Mouse (Mus musculus): ENCODE data around the gene Gdi1. TPM values are rescaled to one million over a fixed set of nuclear protein-coding genes. Genes with fewer than 3 reads are reported as not detected.
A peak's percentile ranks its signal among the peaks of the same experiment; 100 is the strongest.

The Gdi1 gene
- total RNA-seq (2021), result 150 and 180 TPM in 2 replicates
- long read RNA-seq, experiment 1, transcript Gdi1-208 (9 exons, 3,696 nt), result minor isoform, 6 of 212 reads
- long read RNA-seq, experiment 1, transcript Gdi1-201 (11 exons, 2,666 nt), result major isoform, 146 of 212 reads
- long read RNA-seq, experiment 1, partial matches to known transcripts, result 7 of 212 reads
- long read RNA-seq, experiment 1, other reads (novel, unspliced or antisense), result 49 of 212 reads
- long read RNA-seq, experiment 2, transcript Gdi1-201 (11 exons, 2,666 nt), result major isoform, 82 of 144 reads
- long read RNA-seq, experiment 2, partial matches to known transcripts, result 11 of 144 reads
- long read RNA-seq, experiment 2, other reads (novel, unspliced or antisense), result 46 of 144 reads

GRCm38 (mm10) chrX:74304867-74305700, at the start of gene Gdi1:
Gdi1 (plus strand) TSS chrX:74304998.
- peak; percentile 83 for DNase-seq

GRCm38 (mm10) chrX:74257746-74258145, 47.1 kb upstream of the Gdi1 start:
- DNase-seq, result no peak

GRCm38 (mm10) chrX:74269736-74270061, 35.1 kb upstream of the Gdi1 start:
- DNase-seq, result no peak

- DNase-seq, result peak; percentile 93
These were observed 34.5 kb upstream of the Gdi1 start, which contains the start of gene Rpl10 for GRCm38 (mm10) chrX:74270062-74270901. Rpl10 (plus strand) TSS chrX:74270812.

GRCm38 (mm10) chrX:74270902-74271551, 33.8 kb upstream of the Gdi1 start:
- DNase-seq, result peak; percentile 64

- peak; percentile 22 for DNase-seq
These were observed 31.1 kb upstream of the Gdi1 start for GRCm38 (mm10) chrX:74273422-74274322.

- no peak for DNase-seq
These were observed 26.9 kb upstream of the Gdi1 start for GRCm38 (mm10) chrX:74277916-74278315.

- DNase-seq, result no peak
These were observed 23.6 kb upstream of the Gdi1 start for GRCm38 (mm10) chrX:74281041-74281731.

GRCm38 (mm10) chrX:74281732-74282394, 22.9 kb upstream of the Gdi1 start, which contains the start of the genes Taz and Dnase1l1:
Taz (plus strand) TSS chrX:74281912.
Dnase1l1 (minus strand) TSS chrX:74282337.
- DNase-seq, result peak; percentile 89

GRCm38 (mm10) chrX:74282395-74283091, 22.3 kb upstream of the Gdi1 start:
- DNase-seq, result peak; percentile 91

- DNase-seq, result no peak
These were observed 21.7 kb upstream of the Gdi1 start for GRCm38 (mm10) chrX:74283092-74283437.

- no peak for DNase-seq
These were observed 11.4 kb upstream of the Gdi1 start for GRCm38 (mm10) chrX:74293431-74293830.

GRCm38 (mm10) chrX:74296538-74297448, 8.0 kb upstream of the Gdi1 start, which contains the start of gene Atp6ap1:
Atp6ap1 (plus strand) TSS chrX:74297097.
- peak; percentile 95 for DNase-seq

GRCm38 (mm10) chrX:74298348-74298747, 6.5 kb upstream of the Gdi1 start:
- no peak for DNase-seq

- no peak for DNase-seq
These were observed 5.1 kb upstream of the Gdi1 start for GRCm38 (mm10) chrX:74299721-74300120.

GRCm38 (mm10) chrX:74312540-74313464, 8.0 kb downstream of the Gdi1 start, which contains the start of gene Fam50a:
Fam50a (plus strand) TSS chrX:74313033.
- DNase-seq, result peak; percentile 93
